Mouse (Mus musculus) stomach, embryonic 16.5 days (tissue): ENCODE data around the gene Znhit6. TPM values are rescaled to one million over a fixed set of nuclear protein-coding genes. Genes with fewer than 3 reads are reported as not detected.

Source experiments
- ATAC-seq: fragments of 200-750 bp; cut with Nextera tagmentation; 2 replicates; pipeline ENCODE4 v1.8.0; 2017; ENCODE audit warnings: moderate number of reproducible peaks, moderate TSS enrichment; ENCODE audit not compliant: insufficient read depth, low FRiP score
- H3K27ac ChIP-seq: fragments of 300-500 bp; sonication (generic); 2 replicates; pipeline ENCODE4 v1.5.1; 2014; ENCODE audit warnings: low read length
- H3K27me3 ChIP-seq: fragments of 300-500 bp; sonication (generic); 2 replicates; pipeline ENCODE4 v1.6.1; 2014; ENCODE audit warnings: low read length, control low read depth, mixed read lengths; ENCODE audit not compliant: control insufficient read depth, insufficient read depth
- H3K36me3 ChIP-seq: fragments of 300-500 bp; sonication (generic); 2 replicates; pipeline ENCODE4 v1.6.1; 2014; ENCODE audit warnings: low read length; ENCODE audit not compliant: control insufficient read depth, insufficient read depth
- H3K4me1 ChIP-seq: fragments of 300-500 bp; sonication (generic); 2 replicates; pipeline ENCODE4 v1.6.1; 2014; ENCODE audit warnings: low read length, control low read depth, mixed read lengths; ENCODE audit not compliant: control insufficient read depth, insufficient read depth
- H3K4me2 ChIP-seq: fragments of 300-500 bp; sonication (generic); 2 replicates; pipeline ENCODE4 v1.6.1; 2014; ENCODE audit warnings: low read depth, low read length, mixed read lengths
- H3K4me3 ChIP-seq: fragments of 300-500 bp; sonication (generic); replicated peaks from 2 replicates; pipeline ENCODE4 v1.5.1; 2014; ENCODE audit warnings: mild to moderate bottlenecking, low read length
- H3K9ac ChIP-seq: fragments of 300-500 bp; sonication (generic); 2 replicates; pipeline ENCODE4 v1.6.1; 2014; ENCODE audit warnings: low read length
- H3K9me3 ChIP-seq: fragments of 300-500 bp; sonication (generic); replicated peaks from 2 replicates; pipeline ENCODE4 v1.6.1; 2016; ENCODE audit warnings: low read length, control low read depth; ENCODE audit not compliant: control insufficient read depth
- WGBS: fragments of 180-500 bp; shearing (Covaris S2); extraction: QIAGEN DNeasy Blood & Tissue Kit; methylation state at CpG from one replicate; pipeline ENCODE4 v1.1.7; 2014; 5-methylcytosine and 5-hydroxymethylcytosine counted together
- polyA plus RNA-seq: library from polyadenylated mRNA; unstranded; fragments of >200 nt; fragmentation: Nextera tagmentation; extraction: Ambion mirVana; gene quantifications from 2 replicates; pipeline ENCODE4 v1.2.1, GENCODE M21; 2015

The Znhit6 gene
- polyA plus RNA-seq, 1 experiment from 2014 or later, result 27.3 TPM

DNA sequence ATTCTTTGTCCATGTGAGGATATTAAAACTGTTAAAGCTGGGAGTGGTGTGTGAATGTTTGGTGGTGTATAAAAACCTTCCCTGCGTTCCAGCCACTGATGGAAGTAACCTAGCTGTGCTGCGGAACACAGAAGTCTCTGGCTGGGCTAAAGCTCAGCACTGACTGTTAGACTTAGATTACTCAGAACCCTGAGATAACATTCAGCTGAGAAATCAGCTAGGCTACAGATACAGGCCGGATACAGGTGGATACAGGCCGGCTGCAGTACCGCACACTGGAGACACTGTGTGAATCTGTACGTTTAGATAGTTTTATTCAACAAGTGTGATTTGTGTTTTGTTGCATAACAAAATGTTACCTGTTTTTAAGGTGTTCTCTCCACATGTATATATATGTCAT is 24.8 kb downstream of the Znhit6 start:
- H3K9me3 ChIP-seq, result no peaks in the 10 kb centered on the region
- no peak overlapping the region for H3K9ac ChIP-seq
- 0 out of 2 replicates have a peak overlapping the region, but pooled peaks have one; percentile 10 for H3K27ac ChIP-seq
- ATAC-seq, result peak; percentile 81; the same call in 1 of the 2 replicates
- H3K36me3 ChIP-seq, result peaks cover 14% of the 10 kb centered on the region; the same call in 1 of the 2 replicates
- peaks cover 20% of the 10 kb centered on the region for H3K4me1 ChIP-seq
- 46% methylated on average over 6 of the region's 6 CpGs for WGBS
- no peak overlapping the region for H3K4me2 ChIP-seq
- no peak overlapping the region for H3K4me3 ChIP-seq
- H3K27me3 ChIP-seq, result no peaks in the 10 kb centered on the region

- Histone ChIP-seq H3K27ac (peak overlapping the region; percentile 77), H3K4me3 (no peak overlapping the region), H3K4me1 (peaks cover 20% of the 10 kb centered on the region), H3K9me3 (no peaks in the 10 kb centered on the region), H3K27me3 (no peaks in the 10 kb centered on the region), H3K4me2 (peak overlapping the region; percentile 19; the same call in 1 of the 2 replicates), H3K36me3 (peaks cover 14% of the 10 kb centered on the region; the same call in 1 of the 2 replicates), H3K9ac (no peak overlapping the region)
- ATAC-seq, result peak; percentile 48; the same call in 1 of the 2 replicates
- 39% methylated on average over 6 of the region's 6 CpGs for WGBS
Measured at GRCm38 (mm10) chr3:145601345-145601744, 25.3 kb downstream of the Znhit6 start.

GRCm38 (mm10) chr3:145602410-145603206 is 26.6 kb downstream of the Znhit6 start:
- ATAC-seq, result peak; percentile 80; the same call in 1 of the 2 replicates
- H3K4me2 ChIP-seq, result no peak overlapping the region
- peaks cover 14% of the 10 kb centered on the region; the same call in 1 of the 2 replicates for H3K36me3 ChIP-seq
- 33% methylated on average over 11 of the region's 11 CpGs for WGBS
- H3K9me3 ChIP-seq, result no peaks in the 10 kb centered on the region
- no peaks in the 10 kb centered on the region for H3K27me3 ChIP-seq
- H3K4me1 ChIP-seq, result peaks cover 20% of the 10 kb centered on the region
- peak overlapping the region; percentile 80 for H3K27ac ChIP-seq
- H3K9ac ChIP-seq, result peak overlapping the region; percentile 22; the same call in 1 of the 2 replicates
- no peak overlapping the region for H3K4me3 ChIP-seq

DNA sequence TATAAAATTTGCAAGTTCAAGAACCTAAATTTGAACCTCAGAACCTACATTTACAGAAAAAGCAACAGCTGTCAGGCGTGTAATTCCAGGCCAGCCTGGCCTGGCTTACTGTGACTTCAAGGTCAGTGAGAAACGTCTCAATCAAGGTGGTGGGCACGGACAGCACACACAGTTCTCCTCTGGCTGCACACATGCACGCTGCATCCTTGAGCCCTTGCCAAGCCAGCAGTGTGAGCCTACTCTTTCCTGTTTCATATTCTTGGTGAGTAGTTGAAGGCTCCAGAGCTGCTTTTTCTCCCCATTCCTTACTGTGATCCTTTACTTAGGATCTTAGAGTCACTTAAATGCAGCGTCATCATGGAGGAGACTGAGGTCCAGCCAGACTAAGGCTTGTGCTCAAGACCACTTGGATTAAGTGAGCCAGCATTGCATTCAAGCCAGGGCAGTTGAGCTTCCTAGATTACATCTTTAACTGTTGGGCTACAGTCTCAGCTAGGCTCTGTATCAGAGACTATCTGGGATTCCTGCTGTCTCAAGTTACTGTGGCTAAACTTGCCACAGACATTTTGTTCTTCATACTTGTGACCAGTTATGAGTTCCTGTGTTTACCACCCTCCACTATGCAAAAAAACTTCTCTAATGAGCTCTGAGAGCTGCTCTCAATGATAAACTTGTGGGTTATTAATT is 29.6 kb downstream of the Znhit6 start:
- no peaks in the 10 kb centered on the region for H3K9me3 ChIP-seq
- H3K27me3 ChIP-seq, result no peaks in the 10 kb centered on the region
- WGBS, result 81% methylated on average over 5 of the region's 5 CpGs
- H3K9ac ChIP-seq, result no peak overlapping the region
- no peak overlapping the region for H3K4me3 ChIP-seq
- H3K4me2 ChIP-seq, result no peak overlapping the region
- no peak for ATAC-seq
- no peak overlapping the region for H3K27ac ChIP-seq
- H3K4me1 ChIP-seq, result peaks cover 18% of the 10 kb centered on the region
- peaks cover 8% of the 10 kb centered on the region; the same call in 1 of the 2 replicates for H3K36me3 ChIP-seq

- Histone ChIP-seq H3K9ac (no peak overlapping the region), H3K27ac (no peak overlapping the region), H3K9me3 (no peaks in the 10 kb centered on the region), H3K4me2 (no peak overlapping the region), H3K36me3 (peaks cover 8% of the 10 kb centered on the region; the same call in 1 of the 2 replicates), H3K27me3 (no peaks in the 10 kb centered on the region), H3K4me3 (no peak overlapping the region), H3K4me1 (0 out of 2 replicates have a peak, but pooled peaks cover 3% of the 10 kb centered on the region)
- 86% methylated on average over 5 of the region's 5 CpGs for whole genome bisulfite sequencing
- ATAC-seq, result no peak
Measured at GRCm38 (mm10) chr3:145608320-145608719, 32.3 kb downstream of the Znhit6 start.

DNA sequence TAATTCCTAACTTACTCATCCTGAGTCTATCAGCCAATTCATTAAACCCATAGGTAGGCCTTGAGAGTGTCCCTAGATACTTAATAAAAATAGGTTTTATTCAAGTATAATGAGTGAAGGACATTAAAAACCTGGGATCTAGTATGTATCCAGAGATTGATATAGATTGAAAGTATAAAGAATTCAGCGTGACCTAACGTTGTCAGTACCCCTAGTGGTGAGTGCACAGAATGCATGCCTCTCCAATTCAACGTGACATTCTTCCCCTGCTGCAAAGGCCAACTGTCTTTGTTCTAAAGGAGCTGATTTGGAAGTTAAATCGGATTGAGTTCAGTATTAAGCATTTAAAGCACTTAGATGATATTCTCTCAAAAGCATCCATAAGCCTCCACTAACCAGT is 36.7 kb downstream of the Znhit6 start:
- no peak for ATAC-seq
- Histone ChIP-seq H3K27me3 (no peaks in the 10 kb centered on the region), H3K4me1 (peaks cover 13% of the 10 kb centered on the region), H3K27ac (no peak overlapping the region), H3K9me3 (no peaks in the 10 kb centered on the region), H3K9ac (no peak overlapping the region), H3K4me3 (no peak overlapping the region), H3K4me2 (no peak overlapping the region), H3K36me3 (no peaks in the 10 kb centered on the region)
- 26% methylated on average over 4 of the region's 4 CpGs for WGBS

DNA sequence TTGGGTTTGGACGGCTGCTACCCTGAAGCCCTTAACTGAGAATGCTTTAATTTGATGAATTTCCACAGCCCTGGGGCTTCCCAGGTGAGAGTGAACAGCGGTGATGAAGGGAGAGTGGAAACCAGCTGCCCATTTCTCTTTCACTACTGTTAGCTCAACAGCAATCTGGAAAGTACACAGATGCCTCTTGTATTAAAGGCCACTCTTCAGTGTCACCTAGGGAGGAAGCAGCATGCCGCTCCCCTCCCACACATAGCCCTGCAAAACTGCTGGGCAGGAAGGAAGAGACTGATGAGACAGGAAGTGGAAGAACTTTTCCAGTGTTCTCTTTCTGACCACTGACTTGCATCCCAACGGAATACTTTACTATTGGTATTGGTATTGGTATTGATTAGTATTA is 37.2 kb downstream of the Znhit6 start:
- WGBS, result 70% methylated on average over 4 of the region's 4 CpGs
- Histone ChIP-seq H3K4me1 (peaks cover 13% of the 10 kb centered on the region), H3K27me3 (no peaks in the 10 kb centered on the region), H3K4me3 (no peak overlapping the region), H3K4me2 (no peak overlapping the region), H3K9me3 (no peaks in the 10 kb centered on the region), H3K27ac (no peak overlapping the region), H3K9ac (no peak overlapping the region), H3K36me3 (no peaks in the 10 kb centered on the region)
- ATAC-seq, result no peak

- peaks cover 13% of the 10 kb centered on the region for H3K4me1 ChIP-seq
- H3K4me3 ChIP-seq, result no peak overlapping the region
- no peaks in the 10 kb centered on the region for H3K9me3 ChIP-seq
- H3K27me3 ChIP-seq, result no peaks in the 10 kb centered on the region
- H3K4me2 ChIP-seq, result peak overlapping the region; percentile 22
- peak overlapping the region; percentile 42; the same call in 1 of the 2 replicates for H3K9ac ChIP-seq
- peak overlapping the region; percentile 63 for H3K27ac ChIP-seq
- 13% methylated on average over 17 of the region's 17 CpGs for WGBS
- H3K36me3 ChIP-seq, result no peaks in the 10 kb centered on the region
- peak; percentile 67; the same call in 1 of the 2 replicates for ATAC-seq
Measured at GRCm38 (mm10) chr3:145614362-145615115, 38.5 kb downstream of the Znhit6 start.
